Mouse (Mus musculus): ENCODE data around the gene Lyrm9. TPM values are rescaled to one million over a fixed set of nuclear protein-coding genes. Genes with fewer than 3 reads are reported as not detected.

Lyrm9 gene
- total and polyA plus RNA-seq, 3 experiments, result 22.0 to 49.4 (median 35.3) TPM

DNA sequence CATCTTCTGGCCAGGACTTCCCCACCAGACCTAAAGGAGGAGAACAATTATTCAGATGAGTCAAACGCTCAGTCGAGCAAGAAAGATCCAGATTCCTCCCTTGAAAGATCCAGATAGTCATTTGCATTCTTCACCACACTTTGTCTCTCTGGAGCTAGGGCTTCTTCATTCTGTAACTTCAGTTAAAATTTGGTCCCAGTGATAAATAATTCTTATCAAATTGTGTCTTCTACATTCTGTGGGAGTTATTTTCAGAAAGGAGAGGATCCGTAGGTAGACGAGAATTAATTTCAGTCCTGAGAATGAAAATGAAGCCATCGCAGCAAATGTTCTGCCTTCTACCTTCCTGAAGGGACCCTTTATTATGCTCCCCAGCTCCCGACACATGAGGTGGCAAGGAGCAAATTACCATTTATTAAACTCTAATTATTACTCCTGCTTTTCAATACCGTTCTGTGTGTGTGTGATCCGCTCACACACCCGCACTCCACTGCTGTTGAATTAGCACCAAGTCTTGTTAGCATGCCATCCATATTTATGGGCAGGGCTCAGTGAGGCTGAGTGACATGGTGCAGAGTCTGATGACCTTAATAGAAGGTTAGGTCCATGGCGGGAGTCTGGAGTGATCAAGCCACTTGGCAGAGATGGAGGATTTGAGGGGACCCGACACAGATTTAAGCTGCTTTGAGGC lies 36.9 kb upstream of the Lyrm9 start:
- peak overlapping the region; percentile 14 for H3K4me2 ChIP-seq (ENCODE audit: insufficient read depth, low read depth, poor library complexity, severe bottlenecking)
- H3K9ac ChIP-seq (ENCODE audit: insufficient read depth, low read depth), result no peak overlapping the region
- dilution Hi-C loops (cut with MboI; ENCODE audit: extremely low pct_ligation_motif_present, extremely low pct_unique_long_range_greater_than_20kb, low sequenced_read_pairs), result no loop called here
- no peak overlapping the region for H3K27ac ChIP-seq (ENCODE audit: insufficient read depth, low read depth)
- peaks cover 4 to 31% of the 10 kb centered on the region in 2 experiments; a peak in 3 of 4 replicates for H3K4me1 ChIP-seq (ENCODE audit: control insufficient read depth in 1 of 2, insufficient read depth in 2 of 2)
- no peaks in the 10 kb centered on the region for H3K36me3 ChIP-seq (replicated peaks in 1 of 2; ENCODE audit: control insufficient read depth in 1 of 2, insufficient read depth in 1 of 2, low read length in 1 of 2)
- no peaks in the 10 kb centered on the region for H3K79me2 ChIP-seq (replicated peaks; ENCODE audit: control insufficient read depth, extremely low read depth, insufficient read depth, poor library complexity, severe bottlenecking)
- TF ChIP-seq SIN3A (IDR thresholded peaks at IDR 0.05; ENCODE audit: low read length) (no peak), IRF4 (IDR thresholded peaks at IDR 0.05; ENCODE audit: low read depth, low read length) (0 out of 2 replicates have a peak, but pooled peaks have one; percentile 7)
- H3K4me3 ChIP-seq (replicated peaks in 1 of 3; ENCODE audit: low read depth in 2 of 3, low read length in 2 of 3, poor library complexity in 1 of 3), result no peak overlapping the region
- H3K27me3 ChIP-seq (replicated peaks), result peaks cover 9% of the 10 kb centered on the region
- DNase-seq (ENCODE audit: extremely low read depth), result peak; percentile 45
- H3K9me3 ChIP-seq (replicated peaks; ENCODE audit: low read length), result no peaks in the 10 kb centered on the region
- in situ Hi-C loops (cut with MboI; ENCODE audit: low pct_ligation_motif_present, low pct_unique_long_range_greater_than_20kb, low sequenced_read_pairs), result no loop called here

- TF ChIP-seq CTCF (conservative IDR thresholded peaks at IDR 0.05 in 1 of 2, IDR thresholded peaks at IDR 0.05 in 1 of 2; ENCODE audit: low read depth in 2 of 2, low read length in 2 of 2) (no peak), POLR2A (IDR thresholded peaks at IDR 0.05; ENCODE audit: low read depth, low read length) (no peak), ZMIZ1 (IDR thresholded peaks at IDR 0.05; ENCODE audit: low read depth, low read length) (no peak), MAFK (IDR thresholded peaks at IDR 0.05; ENCODE audit: insufficient replicate concordance, low read length) (no peak)
- no peak overlapping the region; the same call in 1 of the 2 replicates for H3K4me2 ChIP-seq (ENCODE audit: insufficient read depth, low read depth, poor library complexity, severe bottlenecking)
- H3K9ac ChIP-seq (ENCODE audit: insufficient read depth, low read depth), result no peak overlapping the region
- H3K27me3 ChIP-seq (replicated peaks), result peaks cover 5% of the 10 kb centered on the region
- in situ Hi-C loops (cut with MboI; ENCODE audit: low pct_ligation_motif_present, low pct_unique_long_range_greater_than_20kb, low sequenced_read_pairs) (no loop called here), dilution Hi-C loops (cut with MboI; ENCODE audit: extremely low pct_ligation_motif_present, extremely low pct_unique_long_range_greater_than_20kb, low sequenced_read_pairs) (no loop called here)
- no peak overlapping the region for H3K27ac ChIP-seq (ENCODE audit: insufficient read depth, low read depth)
- no peaks in the 10 kb centered on the region for H3K36me3 ChIP-seq (replicated peaks in 1 of 2; ENCODE audit: control insufficient read depth in 1 of 2, insufficient read depth in 1 of 2, low read length in 1 of 2)
- no peaks in the 10 kb centered on the region for H3K79me2 ChIP-seq (replicated peaks; ENCODE audit: control insufficient read depth, extremely low read depth, insufficient read depth, poor library complexity, severe bottlenecking)
- H3K4me1 ChIP-seq (ENCODE audit: control insufficient read depth in 1 of 2, insufficient read depth in 2 of 2), result peaks cover 4 to 31% of the 10 kb centered on the region in 2 experiments; a peak in 3 of 4 replicates
- no peaks in the 10 kb centered on the region for H3K9me3 ChIP-seq (replicated peaks; ENCODE audit: low read length)
- no peak for DNase-seq (ENCODE audit: extremely low read depth)
- H3K4me3 ChIP-seq (replicated peaks in 1 of 3; ENCODE audit: low read depth in 2 of 3, low read length in 2 of 3, poor library complexity in 1 of 3), result no peak overlapping the region
These were observed 34.8 kb upstream of the Lyrm9 start for GRCm38 (mm10) chr11:78791582-78791981.

GRCm38 (mm10) chr11:78792055-78792454 lies 34.3 kb upstream of the Lyrm9 start:
- TF ChIP-seq USF1 (IDR thresholded peaks at IDR 0.05; ENCODE audit: low read depth, low read length) (no peak), SIN3A (IDR thresholded peaks at IDR 0.05; ENCODE audit: low read length) (no peak), MEF2A (IDR thresholded peaks at IDR 0.05; ENCODE audit: borderline replicate concordance, low read depth, low read length) (no peak), POLR2A (IDR thresholded peaks at IDR 0.05; ENCODE audit: low read depth, low read length) (no peak), EP300 (IDR thresholded peaks at IDR 0.05; ENCODE audit: low read length) (no peak), KAT2A (IDR thresholded peaks at IDR 0.05; ENCODE audit: insufficient replicate concordance, low read length) (no peak), MAFK (IDR thresholded peaks at IDR 0.05; ENCODE audit: insufficient replicate concordance, low read length) (no peak), ZMIZ1 (IDR thresholded peaks at IDR 0.05; ENCODE audit: low read depth, low read length) (no peak), ZC3H11A (IDR thresholded peaks at IDR 0.05; ENCODE audit: low read depth, low read length) (no peak), ELF1 (IDR thresholded peaks at IDR 0.05; ENCODE audit: low read depth, low read length) (no peak), ZKSCAN1 (IDR thresholded peaks at IDR 0.05; ENCODE audit: borderline replicate concordance, low read depth, low read length) (no peak), POLR2AphosphoS2 (IDR thresholded peaks at IDR 0.05; ENCODE audit: low read depth, low read length) (no peak), MYC (IDR thresholded peaks at IDR 0.05; ENCODE audit: low read depth, low read length) (no peak), E2F4 (IDR thresholded peaks at IDR 0.05; ENCODE audit: insufficient replicate concordance, low read depth, low read length) (no peak), RCOR1 (conservative IDR thresholded peaks at IDR 0.05; ENCODE audit: low read depth, low read length) (no peak), ZNF384 (IDR thresholded peaks at IDR 0.05; ENCODE audit: low read depth, low read length) (no peak), SMC3 (IDR thresholded peaks at IDR 0.05; ENCODE audit: low read depth, low read length) (no peak), GABPA (IDR thresholded peaks at IDR 0.05; ENCODE audit: insufficient replicate concordance, low read depth, low read length) (no peak), HCFC1 (IDR thresholded peaks at IDR 0.05; ENCODE audit: low read depth, low read length) (no peak)
- Histone ChIP-seq H3K79me2 (replicated peaks; ENCODE audit: control insufficient read depth, extremely low read depth, insufficient read depth, poor library complexity, severe bottlenecking) (no peaks in the 10 kb centered on the region), H3K4me3 (replicated peaks in 1 of 3; ENCODE audit: low read depth in 2 of 3, low read length in 2 of 3, poor library complexity in 1 of 3) (no peak overlapping the region), H3K9ac (ENCODE audit: insufficient read depth, low read depth) (no peak overlapping the region), H3K4me2 (ENCODE audit: insufficient read depth, low read depth, poor library complexity, severe bottlenecking) (peak overlapping the region; percentile 80), H3K27me3 (replicated peaks) (peaks cover 5% of the 10 kb centered on the region), H3K4me1 (ENCODE audit: control insufficient read depth in 1 of 2, insufficient read depth in 2 of 2) (peaks cover 4 to 31% of the 10 kb centered on the region in 2 experiments; a peak in 3 of 4 replicates), H3K9me3 (replicated peaks; ENCODE audit: low read length) (no peaks in the 10 kb centered on the region), H3K27ac (ENCODE audit: insufficient read depth, low read depth) (no peak overlapping the region), H3K36me3 (replicated peaks in 1 of 2; ENCODE audit: control insufficient read depth in 1 of 2, insufficient read depth in 1 of 2, low read length in 1 of 2) (no peaks in the 10 kb centered on the region)
- no peak for DNase-seq (ENCODE audit: extremely low read depth)
- in situ Hi-C loops (cut with MboI; ENCODE audit: low pct_ligation_motif_present, low pct_unique_long_range_greater_than_20kb, low sequenced_read_pairs), result no loop called here
- dilution Hi-C loops (cut with MboI; ENCODE audit: extremely low pct_ligation_motif_present, extremely low pct_unique_long_range_greater_than_20kb, low sequenced_read_pairs), result no loop called here

Data from CH12.LX (cell line).